Mouse (Mus musculus): ENCODE measurements at regions not wholly inside any gene's neighbourhood (a gene's known extent, or its start where the extent isn't known, plus 50 kb on each side); places are given as distances from the start of the nearest gene placed in this dataset.

DNA sequence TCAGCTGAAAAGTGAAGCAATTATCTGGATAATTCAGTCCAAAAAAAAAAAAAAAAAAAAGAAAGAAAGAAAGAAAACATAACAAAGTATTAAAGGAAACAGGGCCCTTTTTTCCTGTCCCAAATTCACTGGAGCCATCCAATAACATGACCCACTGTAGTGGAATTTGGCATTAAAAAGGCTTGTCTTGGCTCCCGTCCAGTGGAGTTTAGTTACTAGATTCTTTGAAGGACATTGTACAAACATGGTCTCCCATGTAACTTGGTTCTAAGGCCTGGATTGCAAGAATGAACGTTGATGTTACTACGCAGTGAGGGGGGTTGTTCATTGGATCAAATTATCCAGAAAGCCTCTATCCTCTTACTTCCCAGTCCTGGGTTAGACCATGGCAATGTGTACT is 207.4 kb downstream of the Msrb3 start:
- no peak for TF ChIP-seq MAFK (IDR thresholded peaks at IDR 0.05; ENCODE audit: insufficient read depth, low read depth, low read length)
- no peak for TF ChIP-seq HCFC1 (IDR thresholded peaks at IDR 0.05; ENCODE audit: borderline replicate concordance, insufficient read depth, low read length)
- TF ChIP-seq CHD2 (IDR thresholded peaks at IDR 0.05; ENCODE audit: low read depth, low read length), result no peak
- TF ChIP-seq ZC3H11A (IDR thresholded peaks at IDR 0.05; ENCODE audit: borderline replicate concordance, low read depth, low read length), result no peak

All from ES-E14 (cell line).